Mouse (Mus musculus) natural killer cell, adult 2 months (primary cell): Measurements from ENCODE around the gene Fgg.

Source experiments
- DNase-seq, 2 experiments: peaks; one replicate each; pipeline ENCODE4 v3.0.0; 2022; ENCODE audit warnings: low spot score in 2 of 2

The Fgg gene

DNA sequence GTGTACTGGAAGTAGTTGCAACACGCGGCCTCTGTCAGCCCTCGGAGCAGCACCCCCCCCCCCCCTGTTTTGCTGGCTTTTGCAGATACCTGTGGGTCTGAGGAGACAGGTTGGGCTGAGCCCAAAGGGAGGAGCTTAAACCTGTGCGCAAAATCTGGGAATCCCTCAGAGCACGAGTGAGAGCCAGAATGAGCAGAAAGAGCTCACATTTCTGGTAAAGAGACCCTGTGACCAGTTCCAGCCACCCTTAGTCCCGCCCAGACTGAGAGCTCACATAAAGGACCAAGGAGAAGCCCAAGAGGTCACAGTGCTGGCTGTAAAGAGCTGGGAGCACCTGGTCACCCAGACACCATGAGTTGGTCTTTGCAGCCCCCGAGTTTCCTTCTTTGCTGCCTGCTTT is at the start of gene Fgg:
Gene Fgg, plus strand, starts transcription at position 168 of the 400 bp plus-strand sequence.
- no peak for DNase-seq

DNA sequence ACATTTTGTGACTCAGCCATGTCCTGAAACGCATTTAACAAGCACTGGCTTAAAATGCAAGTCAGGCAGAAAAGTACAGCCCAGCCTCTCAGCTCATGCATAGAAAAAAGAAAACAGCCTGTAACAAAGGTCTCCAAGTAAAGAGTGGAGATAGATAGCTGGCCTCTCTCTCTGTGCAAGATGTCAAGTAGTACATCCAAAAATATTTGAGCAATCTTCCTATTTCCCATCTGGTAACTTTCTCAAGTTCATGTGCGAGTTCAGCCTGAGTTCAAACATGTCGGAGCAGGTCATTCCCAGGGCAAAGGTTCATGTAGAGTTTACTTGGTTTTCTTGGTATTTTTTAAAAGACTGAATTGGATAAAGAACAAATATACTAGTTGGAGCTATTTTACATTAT is 36.5 kb upstream of the Fgg start:
- DNase-seq = no peak

DNA sequence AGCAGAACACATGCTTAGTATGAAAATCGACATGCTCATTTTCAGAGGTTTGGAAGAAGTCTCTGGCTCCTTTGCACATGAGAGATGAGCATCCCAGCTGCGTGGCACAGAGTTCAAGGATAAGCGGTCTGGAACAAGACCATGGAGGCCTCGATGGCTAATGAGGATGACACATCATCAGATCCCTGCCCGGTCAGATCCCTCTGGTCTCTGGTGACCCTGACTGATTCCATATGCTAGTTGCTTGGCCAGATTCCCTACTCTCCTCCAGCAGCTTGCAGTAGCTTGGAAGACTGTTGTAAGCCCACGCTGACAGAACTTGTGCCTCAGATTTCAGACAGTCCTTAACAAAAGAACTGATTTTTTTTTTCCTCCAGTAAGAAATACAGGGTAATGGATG is 26.7 kb upstream of the Fgg start:
- DNase-seq = no peak

DNA sequence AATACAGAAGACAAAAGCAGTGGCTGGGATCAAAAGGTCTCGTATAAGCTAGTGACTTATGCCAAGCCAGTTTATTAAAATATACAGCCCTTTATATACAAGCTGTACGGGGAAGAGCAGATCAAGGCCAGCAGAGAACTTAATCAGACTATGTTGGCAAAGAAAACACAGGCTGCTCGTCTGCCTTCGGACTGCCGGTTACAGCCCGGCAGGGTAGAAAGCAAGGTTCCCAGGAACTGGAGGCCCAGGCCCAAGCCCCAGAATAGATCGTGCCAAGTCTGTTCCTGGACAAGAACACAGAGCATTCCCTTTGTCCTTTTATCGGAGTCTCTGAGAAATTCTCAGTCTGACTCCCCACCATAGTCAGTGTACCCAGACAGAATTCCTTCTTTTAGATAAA is 25.7 kb upstream of the Fgg start:
- DNase-seq = no peak

DNA sequence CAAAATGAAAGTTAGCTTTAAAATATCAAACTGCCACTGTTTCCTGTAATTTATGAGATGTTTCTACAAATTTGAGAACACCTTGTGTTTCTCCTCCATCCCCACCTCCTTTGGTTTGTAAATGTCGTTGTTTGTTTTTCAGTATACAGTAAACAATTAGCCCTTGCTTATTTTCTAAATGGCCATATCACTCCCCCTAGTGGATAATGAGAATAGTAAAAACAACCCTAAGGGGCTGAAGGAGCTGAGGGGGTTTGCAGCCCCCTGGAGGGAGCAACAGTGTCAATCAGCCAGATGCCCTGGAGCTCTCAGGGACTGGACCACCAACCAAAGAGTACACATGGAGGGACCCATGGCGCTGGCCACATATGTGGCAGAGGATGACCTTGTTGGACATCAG is 22.7 kb upstream of the Fgg start:
- no peak for DNase-seq

DNA sequence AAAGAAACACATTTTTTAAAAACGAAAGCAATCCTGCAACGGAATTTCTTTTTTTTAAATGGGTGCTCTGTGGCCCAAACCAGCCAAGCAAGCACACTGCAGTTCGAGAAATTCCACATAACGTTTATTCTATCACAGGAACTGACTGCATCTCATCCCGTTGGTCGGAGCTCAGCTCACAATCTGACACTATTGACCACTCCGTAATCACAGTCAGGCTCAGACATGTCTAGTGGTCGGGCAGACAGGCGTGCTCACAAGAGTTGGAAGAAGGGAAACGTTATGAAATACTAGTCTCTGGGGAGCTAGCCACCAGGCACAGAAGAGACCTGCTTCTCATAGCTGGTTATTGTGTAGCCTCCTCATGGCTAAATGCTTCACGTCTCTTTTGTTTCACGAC is 15.6 kb upstream of the Fgg start:
- no peak for DNase-seq

DNA sequence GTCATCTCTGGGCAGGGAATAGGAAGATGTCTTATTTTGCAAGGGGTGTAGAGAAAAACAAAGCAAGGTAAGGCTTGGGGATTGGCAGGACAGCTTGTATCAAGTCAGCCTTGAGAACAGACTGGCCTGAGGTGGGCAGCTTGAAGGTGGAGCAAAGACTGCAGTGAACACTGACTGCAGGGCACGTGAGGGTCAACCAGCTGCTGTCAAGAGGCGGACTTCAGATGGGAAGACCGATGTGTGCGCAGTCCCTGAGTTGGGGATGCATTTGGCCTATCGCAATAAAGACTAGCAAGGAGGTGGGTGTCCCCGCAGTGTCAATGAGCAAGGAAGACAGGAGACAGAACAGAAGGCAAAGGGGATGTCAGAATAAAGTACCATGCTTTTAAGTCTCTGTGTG is 14.6 kb upstream of the Fgg start:
- no peak for DNase-seq

DNA sequence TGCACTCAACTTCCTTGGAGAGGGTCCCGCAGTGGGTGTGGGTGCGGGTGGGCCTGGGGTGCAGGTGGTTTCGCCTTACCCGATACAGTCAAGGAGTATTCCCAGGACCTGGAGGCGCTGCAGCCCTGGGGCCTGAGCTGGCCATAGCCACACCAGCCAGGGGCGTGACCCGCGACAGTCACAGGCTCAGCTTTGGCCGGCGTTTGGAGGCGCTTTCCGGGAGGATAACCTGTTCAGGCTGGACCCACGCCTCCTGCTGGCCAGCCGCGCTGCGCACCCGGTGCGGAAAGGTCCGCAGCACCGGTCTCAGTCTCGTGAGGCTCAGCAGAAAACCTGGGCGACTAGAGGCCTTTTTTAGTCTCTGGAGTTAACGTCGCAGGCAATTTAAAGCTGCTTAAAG is 12.2 kb upstream of the Fgg start:
- no peak for DNase-seq

DNA sequence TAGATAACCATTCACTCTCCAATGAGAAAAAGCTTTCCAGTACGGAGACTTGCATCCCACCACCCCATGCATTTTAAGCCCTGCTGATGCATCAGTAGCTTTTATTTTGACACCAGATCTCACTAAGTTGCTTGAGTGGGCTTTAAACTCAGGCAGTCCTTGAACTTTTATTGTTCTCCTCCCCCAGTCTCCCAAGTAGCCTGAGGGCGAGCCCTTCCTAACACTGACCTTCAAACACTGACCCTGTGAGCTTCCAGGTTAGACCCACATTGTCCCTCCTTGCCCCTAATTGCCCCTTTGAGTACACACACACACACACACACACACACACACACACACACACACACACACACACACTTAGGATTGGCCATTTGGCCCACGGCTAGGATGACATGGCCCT is 10.9 kb upstream of the Fgg start:
- DNase-seq = no peak

DNA sequence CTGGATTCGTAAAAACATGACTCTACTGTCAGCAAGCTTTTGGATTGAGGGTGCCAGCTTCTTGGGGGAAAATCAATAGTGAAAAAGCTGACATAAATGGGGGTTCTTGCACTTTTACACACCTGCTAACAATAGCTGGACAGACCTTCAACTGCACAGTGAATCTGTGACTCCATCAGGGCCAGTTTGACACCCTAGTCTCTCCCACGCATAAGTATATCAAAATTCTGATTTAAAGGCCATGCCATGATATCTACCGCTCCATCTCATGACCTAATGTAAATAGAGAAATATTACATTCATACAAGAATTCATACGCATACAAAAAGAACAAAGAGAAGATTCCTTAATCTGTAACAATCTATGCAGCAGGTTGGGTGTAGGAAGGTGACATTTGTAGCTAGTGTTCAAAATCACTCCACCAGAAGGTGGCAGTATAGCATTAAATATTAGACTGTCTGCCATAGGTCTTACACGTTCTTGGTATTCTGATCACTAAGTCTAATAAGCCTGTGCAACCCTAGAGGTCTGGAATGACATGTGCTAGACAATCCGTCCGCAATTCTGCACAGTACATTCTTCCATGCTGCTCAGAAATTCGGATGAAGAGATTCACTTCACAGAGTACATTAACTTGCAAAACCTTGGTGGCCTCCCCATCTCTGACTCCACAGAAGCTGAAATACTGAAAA is 8.6 kb upstream of the Fgg start:
- peak; percentile 7 to 23 for DNase-seq

DNA sequence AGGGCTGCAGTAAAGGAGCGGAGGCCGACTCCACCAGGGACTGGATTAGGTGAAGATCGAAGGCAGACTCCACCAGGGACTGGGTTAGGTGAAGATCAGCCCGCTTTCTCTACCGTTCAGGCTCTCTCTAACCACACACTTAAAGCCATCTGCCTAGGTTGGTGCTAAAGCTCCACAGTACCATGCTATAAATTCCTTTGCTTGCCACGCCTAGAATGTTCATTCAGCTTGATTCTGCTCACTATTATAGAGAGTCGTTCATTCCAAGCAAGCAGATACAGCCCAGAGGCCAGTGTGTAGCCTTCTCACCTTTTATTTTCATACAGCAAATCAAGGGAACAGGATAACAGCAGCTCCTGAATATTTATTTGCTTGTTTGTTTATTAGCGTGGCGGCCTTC is 7.5 kb upstream of the Fgg start:
- no peak for DNase-seq

DNA sequence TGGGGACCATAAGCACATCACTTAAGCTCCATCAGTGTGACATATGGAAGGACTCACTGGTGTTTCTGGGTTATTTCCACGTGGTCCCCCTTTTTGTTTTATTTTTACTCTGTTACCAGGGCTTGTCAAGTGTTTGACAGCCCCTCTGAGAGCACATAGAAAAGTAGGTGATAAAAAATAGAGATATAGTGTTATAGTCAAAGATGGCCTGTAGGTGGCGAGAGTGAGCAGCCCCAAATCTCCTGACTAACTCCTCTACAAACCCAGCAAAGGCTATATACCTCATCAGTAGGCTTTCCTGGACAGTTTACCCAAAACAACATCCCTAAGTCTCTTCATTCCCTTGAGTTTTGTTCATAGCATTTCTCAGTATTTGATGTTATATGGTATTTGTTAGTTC is 5.3 kb upstream of the Fgg start:
- peak; percentile 6 to 24 for DNase-seq

DNA sequence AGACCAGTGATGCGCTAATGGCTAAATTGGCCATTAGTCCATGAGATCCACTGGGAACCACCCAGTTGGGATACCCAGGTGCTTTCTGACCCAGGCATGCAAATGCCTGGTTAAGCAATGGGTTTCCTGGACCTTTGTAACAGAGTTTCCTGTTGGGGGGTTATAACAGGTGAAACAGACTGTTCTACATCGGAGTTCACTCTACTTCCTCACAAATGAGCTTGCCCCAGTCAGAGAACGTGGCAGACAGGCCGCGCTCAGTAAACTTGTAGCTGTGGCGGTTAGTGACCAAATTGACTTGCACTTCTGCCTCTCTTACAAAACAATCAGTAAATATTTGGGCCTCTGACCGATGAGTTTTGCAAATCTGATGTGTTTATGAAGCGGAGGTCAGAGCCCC is 4.5 kb upstream of the Fgg start:
- no peak for DNase-seq

DNA sequence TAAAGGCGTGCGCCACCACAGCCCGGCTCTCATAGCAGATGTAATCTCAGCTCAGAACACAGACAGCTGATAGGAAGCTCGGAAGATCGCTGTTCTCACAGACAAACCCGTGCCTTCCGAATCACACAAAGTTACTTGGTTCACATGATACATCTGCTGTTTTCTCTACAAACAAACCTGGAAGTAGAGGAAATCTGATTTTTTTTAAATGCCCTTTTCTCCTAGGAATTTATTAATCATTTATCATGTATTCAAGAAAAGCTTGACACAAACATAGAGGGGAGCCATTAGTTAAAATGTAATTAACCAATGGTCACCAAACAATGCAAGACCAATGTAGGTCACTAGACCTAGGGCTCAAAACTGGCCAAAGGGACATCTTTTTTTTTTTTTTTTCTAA is 2.7 kb upstream of the Fgg start:
- DNase-seq = no peak

DNA sequence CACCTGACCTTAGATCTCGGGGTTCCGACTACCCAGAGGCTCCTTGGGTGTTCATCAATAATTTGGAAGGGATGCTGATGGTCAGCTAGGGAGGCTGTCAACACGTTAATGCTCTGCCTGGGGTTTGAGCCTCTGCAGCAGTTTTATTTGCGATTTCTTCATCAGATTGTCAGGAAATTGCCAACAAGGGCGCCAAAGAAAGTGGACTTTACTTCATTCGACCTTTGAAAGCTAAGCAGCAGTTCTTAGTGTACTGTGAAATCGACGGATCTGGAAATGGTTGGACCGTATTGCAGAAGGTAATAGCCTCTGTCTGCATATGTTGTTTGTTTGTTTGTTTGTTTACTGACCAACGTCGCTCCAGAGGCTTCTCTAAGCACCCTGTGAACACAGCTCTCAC is 2.8 kb downstream of the Fgg start:
- DNase-seq = no peak

DNA sequence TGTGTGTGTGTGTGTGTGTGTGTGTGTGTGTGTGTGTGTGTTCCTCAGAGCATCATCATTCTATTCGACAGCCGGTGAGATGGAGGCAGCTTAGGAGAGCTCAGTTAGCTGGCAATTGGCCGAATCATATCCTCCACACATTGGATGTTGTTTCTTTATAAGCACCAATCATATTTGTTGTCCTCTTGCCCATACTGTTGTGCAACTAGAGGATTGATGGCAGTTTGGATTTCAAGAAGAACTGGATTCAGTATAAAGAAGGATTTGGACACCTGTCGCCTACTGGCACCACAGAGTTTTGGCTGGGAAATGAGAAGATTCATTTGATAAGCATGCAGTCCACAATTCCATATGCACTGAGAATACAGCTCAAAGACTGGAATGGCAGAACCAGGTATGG is 3.6 kb downstream of the Fgg start:
- no peak for DNase-seq

DNA sequence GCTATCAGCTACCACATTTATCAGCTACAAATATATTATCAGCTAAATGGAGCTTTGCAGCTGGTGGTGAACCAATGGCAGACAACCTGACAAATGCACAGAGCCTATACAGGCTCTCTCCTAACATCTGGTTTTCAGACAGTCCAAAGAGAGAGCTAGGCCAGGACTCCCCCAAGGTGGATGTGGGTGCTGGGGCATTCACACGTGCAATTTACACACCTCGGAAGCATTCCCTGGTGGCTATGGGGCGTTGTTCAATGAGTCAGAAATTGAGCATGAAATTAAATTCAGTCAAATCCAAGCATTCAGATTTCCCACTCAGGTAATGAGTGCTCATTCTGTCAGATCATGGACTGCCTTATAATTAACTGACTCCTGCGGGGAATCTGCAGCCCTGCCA is 4.0 kb downstream of the Fgg start:
- no peak for DNase-seq

DNA sequence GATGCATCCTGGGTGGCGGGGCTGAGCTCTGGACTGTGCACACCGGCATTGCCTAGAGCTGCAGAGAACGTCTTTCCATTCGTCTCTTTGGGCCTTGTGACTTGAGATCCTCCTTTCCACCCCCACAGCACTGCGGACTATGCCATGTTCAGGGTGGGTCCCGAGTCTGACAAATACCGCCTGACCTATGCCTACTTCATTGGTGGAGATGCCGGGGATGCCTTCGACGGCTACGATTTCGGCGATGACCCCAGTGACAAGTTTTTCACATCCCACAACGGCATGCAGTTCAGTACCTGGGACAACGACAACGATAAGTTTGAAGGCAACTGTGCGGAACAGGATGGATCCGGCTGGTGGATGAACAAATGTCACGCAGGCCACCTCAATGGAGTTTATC is 5.1 kb downstream of the Fgg start:
- no peak for DNase-seq

DNA sequence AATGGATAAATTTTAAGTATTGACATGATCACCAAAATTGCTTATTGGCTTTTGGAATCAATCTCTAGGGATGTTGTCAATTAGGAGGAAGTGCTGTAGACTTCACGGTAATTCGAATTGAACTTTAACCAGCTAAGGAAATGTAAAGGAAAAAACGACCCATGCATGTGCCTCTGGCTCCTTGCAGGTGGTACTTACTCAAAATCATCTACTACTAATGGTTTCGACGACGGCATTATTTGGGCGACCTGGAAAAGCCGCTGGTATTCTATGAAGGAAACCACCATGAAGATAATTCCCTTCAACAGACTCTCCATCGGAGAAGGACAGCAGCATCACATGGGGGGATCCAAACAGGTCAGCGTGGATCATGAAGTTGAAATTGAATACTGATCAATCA is 6.4 kb downstream of the Fgg start:
- DNase-seq = no peak

DNA sequence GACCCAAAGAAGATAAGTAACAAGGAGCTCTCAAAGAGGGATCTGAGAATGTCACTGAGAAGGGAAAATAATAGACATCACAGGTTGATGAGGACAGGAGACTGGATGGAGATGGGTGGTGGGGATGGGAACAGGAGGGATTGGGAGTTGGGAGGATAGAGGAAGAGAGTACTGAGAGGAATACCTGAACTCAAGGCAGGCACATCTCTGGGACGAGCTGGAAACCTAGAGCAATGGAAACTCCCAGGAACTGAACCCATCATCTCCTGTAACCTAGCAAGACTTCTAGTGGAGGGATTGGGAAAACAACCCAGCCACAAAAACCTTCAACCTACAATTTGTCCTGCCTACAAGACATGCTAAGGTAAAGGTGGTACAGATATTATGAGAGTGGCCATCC is 8.7 kb downstream of the Fgg start:
- DNase-seq = no peak

DNA sequence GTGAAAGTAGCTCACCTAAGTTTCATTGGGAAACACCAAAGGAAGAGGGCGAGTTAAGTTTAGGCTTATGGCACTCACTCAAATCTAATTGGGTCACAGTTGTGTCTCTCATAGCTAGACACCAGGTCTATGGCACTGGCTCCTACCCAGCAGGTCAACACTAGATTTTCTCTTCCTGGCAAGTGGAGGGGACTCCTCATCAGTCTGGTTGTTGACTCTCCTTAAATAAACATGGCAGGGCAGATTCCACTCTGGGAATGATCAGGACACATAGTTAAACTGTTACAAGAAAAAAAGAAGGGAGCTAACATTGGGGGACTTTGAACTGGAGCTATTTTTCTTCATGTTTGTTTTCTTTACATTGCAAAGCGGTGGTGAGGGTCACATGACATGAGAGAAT is 12.9 kb downstream of the Fgg start:
- no peak for DNase-seq

DNA sequence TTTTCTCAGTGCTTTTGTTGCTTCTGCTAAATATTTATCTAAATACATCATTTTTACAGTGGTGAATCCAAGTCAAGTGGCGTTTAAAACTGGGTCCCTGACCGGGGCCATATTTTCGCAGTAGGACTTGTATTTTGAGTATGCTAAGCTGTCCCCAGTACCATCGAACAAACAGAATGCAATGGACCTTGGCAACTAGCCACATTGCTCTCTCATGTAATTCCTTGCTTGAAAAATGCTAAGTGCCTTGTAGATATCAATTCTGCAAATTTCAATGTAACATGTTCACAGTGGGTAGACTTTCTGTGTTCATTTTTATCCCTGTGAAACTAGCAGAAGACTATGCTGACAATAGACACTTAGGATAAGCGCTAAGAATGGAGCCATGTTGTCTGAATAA is 13.7 kb downstream of the Fgg start:
- DNase-seq = no peak

DNA sequence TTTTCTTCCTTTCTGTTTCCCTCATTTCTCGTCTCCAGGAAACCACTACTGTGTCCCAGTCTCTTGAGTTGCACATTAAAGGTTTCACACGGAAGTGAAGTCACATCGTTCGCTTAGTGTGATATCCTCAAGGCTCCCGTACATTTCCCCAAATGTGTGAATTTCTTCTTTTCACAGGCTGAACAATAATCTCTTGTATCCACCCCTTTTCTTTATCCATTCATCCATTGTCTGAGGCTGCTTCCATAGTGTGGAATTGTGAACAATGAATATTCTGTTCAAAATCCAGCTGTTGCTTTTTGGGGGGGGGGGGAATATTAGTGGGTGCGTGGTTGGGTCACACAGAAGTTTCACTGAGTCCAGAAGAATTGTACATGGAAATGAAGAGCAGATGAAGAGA is 17.5 kb downstream of the Fgg start:
- DNase-seq = no peak

DNA sequence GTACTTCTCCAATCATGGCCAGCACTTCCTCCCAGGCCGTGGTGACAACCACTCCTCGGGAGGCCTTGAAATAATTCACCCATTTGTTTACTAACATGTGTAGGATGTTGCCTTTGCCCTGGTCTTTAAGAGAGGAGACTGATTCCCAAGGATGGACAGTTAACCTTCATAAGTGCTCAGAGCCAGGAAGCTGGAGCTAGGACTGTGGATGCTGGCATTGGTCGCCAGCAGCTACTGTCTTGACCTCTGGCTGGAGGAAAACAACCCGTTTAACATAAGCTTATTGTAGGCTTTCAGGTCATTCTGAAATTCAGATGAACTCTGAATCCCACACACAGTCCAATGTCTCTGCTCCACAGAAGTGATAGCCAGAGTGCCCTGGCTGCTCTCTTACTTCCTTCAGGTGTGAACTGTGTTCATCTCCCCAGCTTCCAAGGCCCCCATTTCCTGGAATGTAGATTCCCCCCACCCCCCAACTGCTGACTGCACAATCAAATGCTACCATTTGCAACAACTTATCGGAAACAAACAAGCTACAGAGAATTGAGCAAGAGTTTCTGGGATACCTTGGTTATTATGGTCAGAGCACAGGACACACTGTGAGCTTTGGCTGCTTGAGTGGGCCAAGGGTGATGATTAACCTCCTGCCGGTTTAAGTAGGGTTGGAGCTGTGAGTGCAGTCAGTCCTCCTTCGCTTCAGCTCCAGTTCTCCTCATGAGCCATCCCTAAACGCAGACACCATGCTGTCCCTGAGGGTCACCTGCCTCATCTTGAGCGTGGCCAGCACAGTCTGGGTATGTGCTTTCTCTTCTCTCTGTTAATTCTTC is 18.2 kb downstream of the Fgg start, which contains the start of gene Fga:
Gene Fga, plus strand, starts transcription at position 602 of the 827 bp plus-strand sequence.
- no peak for DNase-seq
